Mouse (Mus musculus): Measurements from ENCODE around the gene Megf8.

DNA sequence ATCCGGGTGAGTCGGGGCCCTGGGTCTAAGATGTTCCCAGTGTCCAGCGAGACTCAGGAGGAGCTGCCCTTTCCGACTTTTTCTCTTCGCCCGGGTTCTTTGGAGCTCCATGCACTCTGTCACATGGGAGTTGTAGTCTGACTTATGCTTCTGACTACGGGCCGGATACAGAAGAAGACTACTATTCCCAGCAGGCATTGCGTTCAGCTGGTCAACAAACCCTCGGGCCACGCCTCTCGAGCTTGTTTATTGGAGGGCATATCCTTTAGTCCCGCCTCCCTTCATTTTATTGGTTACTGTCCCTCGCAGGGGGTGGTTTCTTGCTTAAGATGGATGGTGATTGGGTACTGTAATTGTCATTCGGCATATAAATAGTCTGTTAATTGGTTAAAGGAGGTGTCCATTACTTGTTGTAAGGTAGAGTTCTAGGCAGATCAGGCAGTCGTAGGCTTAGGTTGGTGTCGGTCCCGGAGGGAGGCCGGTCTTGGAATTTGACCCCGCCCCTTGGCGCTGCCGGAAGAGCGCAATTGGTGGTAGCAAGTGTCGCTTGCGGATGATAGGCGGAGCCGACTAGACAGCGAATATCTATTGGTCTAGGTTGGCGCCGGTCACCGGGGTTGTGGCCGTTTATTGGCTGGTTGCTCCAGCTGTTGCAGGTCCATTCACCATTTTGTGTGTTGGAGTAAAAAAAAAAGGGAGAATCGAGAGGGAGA lies 49.1 kb upstream of the Megf8 start:
- TF ChIP-seq CTCF (IDR thresholded peaks at IDR 0.05; ENCODE audit: low read depth, low read length) (no peak), POLR2A (IDR thresholded peaks at IDR 0.05; ENCODE audit: extremely low read depth, insufficient read depth, low read length) (no peak)
